Mouse (Mus musculus) intestine, embryonic 16.5 days (tissue): Measurements from ENCODE around the gene Tubg1. TPM values are rescaled to one million over a fixed set of nuclear protein-coding genes. Genes with fewer than 3 reads are reported as not detected.

Experiments
- ATAC-seq: fragments of 200-750 bp; cut with Nextera tagmentation; 2 replicates; pipeline ENCODE4 v1.8.0; 2017; ENCODE audit warnings: moderate TSS enrichment, moderate library complexity
- H3K27ac ChIP-seq: fragments of 300-500 bp; sonication (generic); 2 replicates; pipeline ENCODE4 v1.5.1; 2014; ENCODE audit warnings: mild to moderate bottlenecking, low read length
- H3K27me3 ChIP-seq: fragments of 300-500 bp; sonication (generic); replicated peaks from 2 replicates; pipeline ENCODE4 v1.6.1; 2014; ENCODE audit warnings: low read length, control low read depth, mixed read lengths; ENCODE audit not compliant: control insufficient read depth, insufficient read depth
- H3K36me3 ChIP-seq: fragments of 300-500 bp; sonication (generic); 2 replicates; pipeline ENCODE4 v1.6.1; 2014; ENCODE audit warnings: low read length, control low read depth; ENCODE audit not compliant: control insufficient read depth, insufficient read depth
- H3K4me1 ChIP-seq: fragments of 300-500 bp; sonication (generic); 2 replicates; pipeline ENCODE4 v1.6.1; 2014; ENCODE audit warnings: low read length, control low read depth, mixed read lengths; ENCODE audit not compliant: control insufficient read depth, insufficient read depth
- H3K4me2 ChIP-seq: fragments of 300-500 bp; sonication (generic); 2 replicates; pipeline ENCODE4 v1.6.1; 2014; ENCODE audit warnings: low read depth, low read length, control low read depth
- H3K4me3 ChIP-seq: fragments of 300-500 bp; sonication (generic); 2 replicates; pipeline ENCODE4 v1.5.1; 2014; ENCODE audit warnings: mild to moderate bottlenecking, low read length
- H3K9ac ChIP-seq: fragments of 300-500 bp; sonication (generic); 2 replicates; pipeline ENCODE4 v1.6.1; 2014; ENCODE audit warnings: low read depth, low read length
- H3K9me3 ChIP-seq: fragments of 300-500 bp; sonication (generic); 2 replicates; pipeline ENCODE4 v1.6.1; 2016; ENCODE audit warnings: low read length, control low read depth; ENCODE audit not compliant: control insufficient read depth
- WGBS: fragments of 180-500 bp; shearing (Covaris S2); extraction: QIAGEN DNeasy Blood & Tissue Kit; methylation state at CpG from one replicate; pipeline ENCODE4 v1.1.7; 2014; 5-methylcytosine and 5-hydroxymethylcytosine counted together
- microRNA-seq: library from miRNA; unstranded; fragments of <30 nt; microRNA quantifications from one replicate; pipeline ENCODE4, GENCODE M21; 2016
- polyA plus RNA-seq: library from polyadenylated mRNA; unstranded; fragments of >200 nt; fragmentation: Nextera tagmentation; extraction: Ambion mirVana; gene quantifications from 2 replicates; pipeline ENCODE4 v1.2.1, GENCODE M21; 2015

Tubg1 gene
- polyA plus RNA-seq, 1 experiment from 2014 or later = 56.3 TPM

- no peak for ATAC-seq
- Histone ChIP-seq H3K27ac (peak overlapping the region; percentile 65; the same call in 1 of the 2 replicates), H3K9ac (peak overlapping the region; percentile 63; the same call in 1 of the 2 replicates), H3K27me3 (peaks cover under 1% of the 10 kb centered on the region; the same call in 1 of the 2 replicates), H3K4me3 (peak overlapping the region; percentile 39), H3K4me1 (peaks cover 59% of the 10 kb centered on the region), H3K36me3 (no peaks in the 10 kb centered on the region), H3K4me2 (peak overlapping the region; percentile 87), H3K9me3 (no peaks in the 10 kb centered on the region)
- 11% methylated on average over 11 of the region's 11 CpGs for WGBS
These were observed 53.4 kb downstream of the Tubg1 start for GRCm38 (mm10) chr11:101173112-101173511.

GRCm38 (mm10) chr11:101173631-101174388 lies 54.1 kb downstream of the Tubg1 start:
- peak overlapping the region; percentile 87 for H3K4me2 ChIP-seq
- peak overlapping the region; percentile 65 for H3K27ac ChIP-seq
- peak overlapping the region; percentile 63 for H3K9ac ChIP-seq
- no peaks in the 10 kb centered on the region for H3K9me3 ChIP-seq
- H3K4me1 ChIP-seq = peaks cover 52% of the 10 kb centered on the region
- H3K36me3 ChIP-seq = no peaks in the 10 kb centered on the region
- WGBS = 3% methylated on average over 61 of the region's 61 CpGs
- H3K4me3 ChIP-seq = peak overlapping the region; percentile 39
- H3K27me3 ChIP-seq = peaks cover 4% of the 10 kb centered on the region; the same call in 1 of the 2 replicates
- ATAC-seq = peak; percentile 53

DNA sequence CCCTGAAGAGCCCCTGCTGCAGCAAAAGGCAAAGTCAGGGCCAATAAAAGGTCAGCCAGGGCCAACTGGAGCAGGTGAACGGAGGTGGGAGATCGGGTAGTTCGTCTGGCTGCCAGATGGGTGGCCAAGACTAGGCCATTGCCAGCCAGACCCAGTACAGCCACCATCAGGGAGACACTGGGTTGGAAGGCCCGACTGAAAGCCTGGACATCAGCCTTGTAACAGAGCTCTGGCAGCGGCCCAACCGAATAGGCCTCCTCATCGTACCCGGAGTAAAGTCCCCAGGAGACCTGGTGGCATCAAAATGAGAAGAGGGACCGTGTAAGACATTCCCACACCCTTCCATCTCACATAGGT lies 54.6 kb downstream of the Tubg1 start:
- H3K36me3 ChIP-seq = no peaks in the 10 kb centered on the region
- ATAC-seq = no peak
- no peak overlapping the region for H3K27ac ChIP-seq
- no peaks in the 10 kb centered on the region for H3K9me3 ChIP-seq
- H3K4me1 ChIP-seq = peaks cover 46% of the 10 kb centered on the region
- peak overlapping the region; percentile 63 for H3K9ac ChIP-seq
- WGBS = 34% methylated on average over 9 of the region's 9 CpGs
- H3K4me3 ChIP-seq = peak overlapping the region; percentile 39
- H3K27me3 ChIP-seq = peaks cover 4% of the 10 kb centered on the region; the same call in 1 of the 2 replicates
- H3K4me2 ChIP-seq = peak overlapping the region; percentile 87

DNA sequence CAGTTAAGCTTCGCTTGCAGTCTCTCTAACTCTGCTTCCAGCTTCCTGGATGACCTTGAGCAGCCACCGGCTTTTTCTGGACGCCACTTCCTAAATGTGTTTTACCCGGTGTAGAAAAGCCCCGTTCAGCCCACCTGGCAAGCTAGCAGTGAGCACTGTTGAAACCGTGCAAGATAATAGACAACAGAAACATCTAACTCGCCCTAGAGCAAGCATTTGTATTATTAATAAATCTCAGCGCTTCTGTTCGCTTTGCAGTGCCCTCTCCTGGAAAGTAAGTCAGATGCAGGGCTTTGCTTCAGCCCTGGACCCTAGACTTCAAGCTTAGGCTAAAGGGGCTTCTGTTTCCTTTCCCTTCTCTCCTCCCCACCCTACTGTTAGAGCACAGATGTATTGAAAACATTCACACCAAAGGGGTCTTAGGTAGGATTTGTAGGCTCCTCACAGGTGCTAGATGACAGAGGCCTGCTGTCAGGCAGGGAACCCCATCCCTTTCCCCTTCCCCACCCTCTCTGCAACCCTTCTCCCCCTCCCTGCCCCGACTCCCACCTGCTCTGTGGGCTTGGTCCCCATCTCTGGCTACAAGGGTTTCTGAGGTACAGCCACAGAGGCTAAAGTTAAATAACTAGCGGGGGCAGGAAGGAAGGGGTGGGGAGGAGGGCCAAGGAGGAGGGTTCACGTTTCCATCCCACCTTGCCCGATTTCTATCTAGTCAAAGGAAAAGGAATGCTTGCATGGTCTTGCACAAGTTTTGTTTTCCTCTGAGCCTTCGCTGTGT lies 55.3 kb downstream of the Tubg1 start, which contains the start of gene Ccr10:
Gene Ccr10, minus strand, starts transcription at position 593 of the 778 bp plus-strand sequence.
- peaks cover 4% of the 10 kb centered on the region; the same call in 1 of the 2 replicates for H3K27me3 ChIP-seq
- WGBS = 29% methylated on average over 14 of the region's 14 CpGs
- H3K9me3 ChIP-seq = no peaks in the 10 kb centered on the region
- H3K4me3 ChIP-seq = peak within 1 kb of the TSS; percentile 44
- H3K9ac ChIP-seq = peak within 1 kb of the TSS; percentile 63
- ATAC-seq = no peak
- peak within 1 kb of the TSS; percentile 87 for H3K4me2 ChIP-seq
- H3K27ac ChIP-seq = no peak within 1 kb of the TSS
- H3K4me1 ChIP-seq = peaks cover 42% of the 10 kb centered on the region
- no peaks in the 10 kb centered on the region for H3K36me3 ChIP-seq

DNA sequence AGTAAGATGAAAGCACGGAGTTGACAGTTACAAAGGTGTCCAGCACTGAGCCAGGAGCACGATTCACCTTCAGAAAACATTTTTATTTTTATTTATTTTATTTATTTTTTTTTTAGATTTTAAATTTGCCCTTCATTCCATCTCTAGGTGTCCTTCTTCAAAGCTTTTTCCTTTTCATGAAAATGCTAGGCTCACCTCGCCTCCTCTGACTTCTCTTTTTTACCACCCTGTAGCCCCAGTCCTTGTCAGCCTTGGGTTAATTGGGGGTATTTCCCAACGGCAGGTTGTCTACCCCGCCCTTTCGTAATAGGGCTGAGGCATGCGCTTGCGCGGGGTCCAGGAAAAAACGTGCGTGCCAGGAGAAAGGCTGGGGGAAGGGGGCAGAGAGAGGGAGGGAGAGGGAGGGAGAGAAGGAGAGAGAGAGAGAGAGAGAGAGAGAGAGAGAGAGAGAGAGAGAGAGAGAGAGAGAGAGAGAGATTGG lies 55.9 kb downstream of the Tubg1 start:
- WGBS = 10% methylated on average over 11 of the region's 11 CpGs
- H3K27ac ChIP-seq = no peak overlapping the region
- H3K4me1 ChIP-seq = peaks cover 42% of the 10 kb centered on the region
- H3K4me3 ChIP-seq = peak overlapping the region; percentile 44
- peaks cover 4% of the 10 kb centered on the region; the same call in 1 of the 2 replicates for H3K27me3 ChIP-seq
- no peaks in the 10 kb centered on the region for H3K9me3 ChIP-seq
- H3K9ac ChIP-seq = no peak overlapping the region; the same call in 1 of the 2 replicates
- no peak for ATAC-seq
- H3K36me3 ChIP-seq = no peaks in the 10 kb centered on the region
- peak overlapping the region; percentile 78 for H3K4me2 ChIP-seq

Small RNA genes within 50 kb of the gene (microRNA-seq; reads per million reads assigned to microRNA genes)
- not detected for gene Gm27626

Other genes with a start within 250 kb of the Tubg1 start
- 48.9 and 53.2 TPM in 2 replicates for gene Stat3, start 180.4 kb upstream of the Tubg1 start, polyA plus RNA-seq
- 214 and 221 TPM in 2 replicates for gene Cavin1, start 149.1 kb upstream of the Tubg1 start, polyA plus RNA-seq
- 38.8 and 43.3 TPM in 2 replicates for gene Atp6v0a1, start 110.5 kb upstream of the Tubg1 start, polyA plus RNA-seq
- 14.7 and 18.2 TPM in 2 replicates for gene Naglu, start 49.9 kb upstream of the Tubg1 start, polyA plus RNA-seq
- gene Hsd17b1, start 41.5 kb upstream of the Tubg1 start, polyA plus RNA-seq = 0.10 and 0.16 TPM in 2 replicates
- gene Coasy, start 37.4 kb upstream of the Tubg1 start, polyA plus RNA-seq = 44.4 and 47.1 TPM in 2 replicates
- gene Mlx, start 32.7 kb upstream of the Tubg1 start, polyA plus RNA-seq = 78.6 and 87.5 TPM in 2 replicates
- gene Psmc3ip, start 24.5 kb upstream of the Tubg1 start, polyA plus RNA-seq = 15.0 and 18.1 TPM in 2 replicates
- 12.6 and 13.2 TPM in 2 replicates for gene Retreg3, start within 50 bp of the Tubg1 start, polyA plus RNA-seq
- 3.9 and 4.2 TPM in 2 replicates for gene Tubg2, start 36.0 kb downstream of the Tubg1 start, polyA plus RNA-seq
- gene Cntnap1, start 50.6 kb downstream of the Tubg1 start, polyA plus RNA-seq = 0.86 and 0.87 TPM in 2 replicates
- gene Plekhh3, start 51.4 kb downstream of the Tubg1 start, polyA plus RNA-seq = 9.2 and 10.1 TPM in 2 replicates
- gene Ccr10, start 55.5 kb downstream of the Tubg1 start, polyA plus RNA-seq = 0.20 and 0.29 TPM in 2 replicates
- gene Ezh1, start 106.5 kb downstream of the Tubg1 start, polyA plus RNA-seq = 16.2 and 18.8 TPM in 2 replicates
- gene Ramp2, start 126.1 kb downstream of the Tubg1 start, polyA plus RNA-seq = 87.8 and 95.1 TPM in 2 replicates
- 152 and 155 TPM in 2 replicates for gene Vps25, start 133.8 kb downstream of the Tubg1 start, polyA plus RNA-seq
- 10.2 and 10.8 TPM in 2 replicates for gene Wnk4, start 140.6 kb downstream of the Tubg1 start, polyA plus RNA-seq
- gene Cntd1, start 159.1 kb downstream of the Tubg1 start, polyA plus RNA-seq = 0.84 and 1.0 TPM in 2 replicates
- gene Coa3, start 159.2 kb downstream of the Tubg1 start, polyA plus RNA-seq = 258 and 278 TPM in 2 replicates
- 136 and 145 TPM in 2 replicates for gene Becn1, start 182.3 kb downstream of the Tubg1 start, polyA plus RNA-seq
- 119 and 125 TPM in 2 replicates for gene Psme3, start 196.3 kb downstream of the Tubg1 start, polyA plus RNA-seq
- 0.86 and 0.88 TPM in 2 replicates for gene Aoc2, start 205.1 kb downstream of the Tubg1 start, polyA plus RNA-seq
- gene Aoc3, start 210.7 kb downstream of the Tubg1 start, polyA plus RNA-seq = 2.4 and 2.7 TPM in 2 replicates
- 1.2 and 1.9 TPM in 2 replicates for gene G6pc, start 247.6 kb downstream of the Tubg1 start, polyA plus RNA-seq